Comparison of ENCODE assay signal across 14 mouse cellular contexts in genomic region chr15:6519417-6520255, GRCm38 (mm10). TPM values are rescaled to one million over a fixed set of nuclear protein-coding genes. Genes with fewer than 3 reads are reported as not detected.
DNase-seq lines count a peak whose midpoint lies in the region; ATAC-seq and TF ChIP-seq lines count a peak whose summit lies in the region.
"Had no signal": no experiment of that assay in that cellular context is flagged by ENCODE, and none has a peak within 500 bp of the region (broad histone marks: within the 10 kb centered on the region; RNA-seq: fewer than 3 reads in every experiment).

No protein-coding gene starts in this region.

- TF ChIP-seq EP300 in MEL (IDR thresholded peaks at IDR 0.05; ENCODE audit: low read depth in 1 of 2, low read length in 2 of 2), result peak; percentile 28 to 29; a peak in 1 of 4 replicates

- WGBS in forebrain, embryonic 15.5 days, result 87% methylated on average over 19 of the region's 19 CpGs
- WGBS in forebrain, embryonic 13.5 days, result 89% methylated on average over 19 of the region's 19 CpGs
- WGBS in intestine, embryonic 16.5 days, result 86% methylated on average over 19 of the region's 19 CpGs

- peaks cover 3% of the 10 kb centered on the region for H3K79me2 ChIP-seq in MEL (ENCODE audit: control insufficient read depth, insufficient read depth, low read length, poor library complexity)

- TF ChIP-seq CTCF in MEL (IDR thresholded peaks at IDR 0.05 in 2 of 3, conservative IDR thresholded peaks at IDR 0.05 in 1 of 3; ENCODE audit: control insufficient read depth in 1 of 3, insufficient read depth in 1 of 3, low read depth in 2 of 3, low read length in 3 of 3, poor library complexity in 1 of 3, severe bottlenecking in 1 of 3), result no peak

- H3K4me1 ChIP-seq in forebrain, embryonic 15.5 days, result no peaks in the 10 kb centered on the region
- H3K4me1 ChIP-seq in forebrain, embryonic 13.5 days, result no peaks in the 10 kb centered on the region
- peaks cover 12 to 14% of the 10 kb centered on the region in 2 experiments for H3K4me1 ChIP-seq in MEL (ENCODE audit: control insufficient read depth in 1 of 2, insufficient read depth in 2 of 2, low read length in 2 of 2)
- peaks cover 57% of the 10 kb centered on the region for H3K4me1 ChIP-seq in megakaryocyte, embryonic 14.5 days
- H3K4me1 ChIP-seq in intestine, embryonic 16.5 days (ENCODE audit: control insufficient read depth, insufficient read depth, low read length), result no peaks in the 10 kb centered on the region; the same call in 1 of the 2 replicates
- H3K4me1 ChIP-seq: hindbrain, embryonic 15.5 days had no signal

- no peaks in the 10 kb centered on the region for H3K27me3 ChIP-seq in forebrain, embryonic 15.5 days
- no peaks in the 10 kb centered on the region for H3K27me3 ChIP-seq in forebrain, embryonic 13.5 days
- no peaks in the 10 kb centered on the region for H3K27me3 ChIP-seq in MEL (ENCODE audit: control insufficient read depth in 1 of 2, insufficient read depth in 2 of 2, low read length in 2 of 2)
- H3K27me3 ChIP-seq in megakaryocyte, embryonic 14.5 days (replicated peaks), result no peaks in the 10 kb centered on the region
- H3K27me3 ChIP-seq in intestine, embryonic 16.5 days (replicated peaks; ENCODE audit: control insufficient read depth, insufficient read depth, low read length), result no peaks in the 10 kb centered on the region
- H3K27me3 ChIP-seq: hindbrain, embryonic 15.5 days had no signal

- no peak overlapping the region for H3K4me3 ChIP-seq in forebrain, embryonic 15.5 days
- H3K4me3 ChIP-seq in forebrain, embryonic 13.5 days, result no peak overlapping the region
- H3K4me3 ChIP-seq in MEL (ENCODE audit: control insufficient read depth in 1 of 2, insufficient read depth in 1 of 2, low read depth in 2 of 2, low read length in 2 of 2), result peak overlapping the region; percentile 53 to 59
- peak overlapping the region; percentile 89 for H3K4me3 ChIP-seq in megakaryocyte, embryonic 14.5 days (replicated peaks)
- H3K4me3 ChIP-seq in intestine, embryonic 16.5 days (ENCODE audit: low read length), result no peak overlapping the region
- H3K4me3 ChIP-seq: hindbrain, embryonic 15.5 days had no signal

- peak; percentile 81 for DNase-seq in MEL (ENCODE audit: low read depth, low spot score)
- DNase-seq in induced T-regulatory cell, adult 2 months (ENCODE audit: low read depth), result peak; percentile 89
- no peak for DNase-seq in cerebellum, postnatal 25 days
- DNase-seq in retina, postnatal 1 day, result no peak
- DNase-seq: cerebellum, adult 9-11 months; gastrocnemius, postnatal 36 days; layer of hippocampus, adult 9-11 months; lung, postnatal 14 days; spleen, adult 18-20 months had no signal

- no peak overlapping the region for H3K9ac ChIP-seq in forebrain, embryonic 15.5 days (replicated peaks)
- no peak overlapping the region for H3K9ac ChIP-seq in forebrain, embryonic 13.5 days
- peak overlapping the region; percentile 66 for H3K9ac ChIP-seq in MEL (ENCODE audit: control insufficient read depth, low read depth, low read length, poor library complexity, severe bottlenecking)
- H3K9ac ChIP-seq in intestine, embryonic 16.5 days (ENCODE audit: low read depth, low read length), result no peak overlapping the region
- H3K9ac ChIP-seq: hindbrain, embryonic 15.5 days had no signal

- H3K4me2 ChIP-seq in forebrain, embryonic 15.5 days (replicated peaks), result no peak overlapping the region
- H3K4me2 ChIP-seq in forebrain, embryonic 13.5 days, result no peak overlapping the region
- no peak overlapping the region for H3K4me2 ChIP-seq in intestine, embryonic 16.5 days (ENCODE audit: low read depth, low read length)
- H3K4me2 ChIP-seq: hindbrain, embryonic 15.5 days had no signal

- no peak for TF ChIP-seq RAD21 in MEL (IDR thresholded peaks at IDR 0.05; ENCODE audit: low read depth, low read length)

- H3K27ac ChIP-seq in forebrain, embryonic 15.5 days (replicated peaks), result no peak overlapping the region
- H3K27ac ChIP-seq in forebrain, embryonic 13.5 days, result no peak overlapping the region
- peak overlapping the region; percentile 97 for H3K27ac ChIP-seq in MEL (ENCODE audit: control insufficient read depth, low read depth, low read length)
- H3K27ac ChIP-seq in intestine, embryonic 16.5 days (ENCODE audit: low read length), result no peak overlapping the region
- H3K27ac ChIP-seq: hindbrain, embryonic 15.5 days had no signal

- H3K9me3 ChIP-seq in forebrain, embryonic 15.5 days, result no peaks in the 10 kb centered on the region
- no peaks in the 10 kb centered on the region for H3K9me3 ChIP-seq in forebrain, embryonic 13.5 days (replicated peaks)
- H3K9me3 ChIP-seq in MEL (replicated peaks; ENCODE audit: insufficient read depth, low read length), result no peaks in the 10 kb centered on the region
- no peaks in the 10 kb centered on the region for H3K9me3 ChIP-seq in megakaryocyte, embryonic 14.5 days
- H3K9me3 ChIP-seq in intestine, embryonic 16.5 days (ENCODE audit: control insufficient read depth, low read length), result no peaks in the 10 kb centered on the region
- H3K9me3 ChIP-seq: hindbrain, embryonic 15.5 days had no signal

- no peaks in the 10 kb centered on the region for H3K36me3 ChIP-seq in forebrain, embryonic 15.5 days
- H3K36me3 ChIP-seq in forebrain, embryonic 13.5 days (ENCODE audit: poor library complexity, severe bottlenecking), result no peaks in the 10 kb centered on the region
- H3K36me3 ChIP-seq in MEL (ENCODE audit: control insufficient read depth in 1 of 2, insufficient read depth in 2 of 2, low read length in 2 of 2), result peaks cover 0 to 28% of the 10 kb centered on the region in 2 experiments; a peak in 2 of 4 replicates
- peaks cover 8% of the 10 kb centered on the region for H3K36me3 ChIP-seq in megakaryocyte, embryonic 14.5 days (replicated peaks; ENCODE audit: low read length)
- H3K36me3 ChIP-seq in intestine, embryonic 16.5 days (ENCODE audit: control insufficient read depth, insufficient read depth, low read length), result no peaks in the 10 kb centered on the region
- H3K36me3 ChIP-seq: hindbrain, embryonic 15.5 days had no signal

- 0 out of 4 replicates have a peak, but pooled peaks of 1 of the 2 experiments have one; percentile 21 for TF ChIP-seq POLR2A in MEL (IDR thresholded peaks at IDR 0.05; ENCODE audit: control insufficient read depth in 1 of 2, insufficient read depth in 1 of 2, low read depth in 1 of 2, low read length in 2 of 2, poor library complexity in 1 of 2)

- 0 out of 2 replicates have a peak, but pooled peaks have one; percentile 11 for ATAC-seq in forebrain, embryonic 15.5 days (replicated peaks)
- ATAC-seq in forebrain, embryonic 13.5 days, result no peak
- no peak for ATAC-seq in intestine, embryonic 16.5 days

TF ChIP-seq in MEL, 35 proteins besides CTCF, POLR2A, EP300 and RAD21 (continues in another document):
- TF ChIP-seq NELFE (IDR thresholded peaks at IDR 0.05; ENCODE audit: low read depth, low read length) (no peak), MAX (IDR thresholded peaks at IDR 0.05; ENCODE audit: low read length) (no peak), MYB (IDR thresholded peaks at IDR 0.05; ENCODE audit: low read depth, low read length) (no peak), POLR2AphosphoS5 (IDR thresholded peaks at IDR 0.05; ENCODE audit: borderline replicate concordance, low read depth, low read length) (no peak), MEF2A (IDR thresholded peaks at IDR 0.05; ENCODE audit: extremely low read depth, insufficient replicate concordance, low read depth, low read length, poor library complexity, severe bottlenecking) (no peak), ZKSCAN1 (IDR thresholded peaks at IDR 0.05; ENCODE audit: low read depth, low read length) (no peak), TAL1 (IDR thresholded peaks at IDR 0.05; ENCODE audit: low read length) (no peak), GABPA (IDR thresholded peaks at IDR 0.05; ENCODE audit: low read depth, low read length) (no peak), JUND (IDR thresholded peaks at IDR 0.05; ENCODE audit: low read depth, low read length) (no peak), GATA1 (IDR thresholded peaks at IDR 0.05; ENCODE audit: low read depth, low read length) (no peak), KAT2A (conservative IDR thresholded peaks at IDR 0.05; ENCODE audit: low read depth, low read length) (no peak), NRF1 (IDR thresholded peaks at IDR 0.05; ENCODE audit: insufficient read depth, low read depth, low read length, poor library complexity, severe bottlenecking) (peak; percentile 54), MXI1 (IDR thresholded peaks at IDR 0.05; ENCODE audit: low read depth, low read length) (no peak), TBP (IDR thresholded peaks at IDR 0.05; ENCODE audit: low read depth, low read length) (no peak), MAFK (IDR thresholded peaks at IDR 0.05; ENCODE audit: borderline replicate concordance, low read depth, low read length) (no peak), USF2 (IDR thresholded peaks at IDR 0.05; ENCODE audit: borderline replicate concordance in 1 of 2, insufficient read depth in 1 of 2, low read depth in 1 of 2, low read length in 2 of 2) (no peak), RCOR1 (IDR thresholded peaks at IDR 0.05; ENCODE audit: low read depth, low read length) (no peak), MYC (IDR thresholded peaks at IDR 0.05; ENCODE audit: low read depth, low read length) (no peak), SMC3 (IDR thresholded peaks at IDR 0.05; ENCODE audit: low read depth, low read length) (no peak), ETS1 (IDR thresholded peaks at IDR 0.05; ENCODE audit: low read depth, low read length) (0 out of 2 replicates have a peak, but pooled peaks have one; percentile 17), ZC3H11A (IDR thresholded peaks at IDR 0.05; ENCODE audit: low read depth, low read length) (0 out of 2 replicates have a peak, but pooled peaks have one; percentile 18), BHLHE40 (IDR thresholded peaks at IDR 0.05; ENCODE audit: borderline replicate concordance, low read depth, low read length) (no peak), CHD2 (IDR thresholded peaks at IDR 0.05; ENCODE audit: low read length) (no peak), USF1 (IDR thresholded peaks at IDR 0.05; ENCODE audit: low read depth, low read length) (no peak), ELF1 (IDR thresholded peaks at IDR 0.05; ENCODE audit: low read depth, low read length) (peak; percentile 66), TCF12 (IDR thresholded peaks at IDR 0.05; ENCODE audit: low read depth, low read length) (0 out of 2 replicates have a peak, but pooled peaks have one; percentile 12)

RNA-seq across cellular contexts. Expression of gene Fyb, which starts 3.0 kb away (rescaled TPM):
- polyA plus RNA-seq in forebrain, embryonic 15.5 days (2015; fragmentation: Nextera tagmentation; extraction: Ambion mirVana), result 2.3 and 2.5 TPM in 2 replicates
- polyA plus RNA-seq in forebrain, embryonic 13.5 days (2015; fragmentation: Nextera tagmentation; extraction: Ambion mirVana), result 1.6 and 2.4 TPM in 2 replicates
- 196 and 208 TPM in 2 replicates for total RNA-seq in MEL (2012; rRNA removed)
- polyA plus RNA-seq in MEL (2012; ENCODE audit: insufficient read depth in 1 of 2, insufficient read length in 2 of 2, low read depth in 1 of 2, low replicate concordance in 2 of 2, missing spikeins in 1 of 2), result 100 to 1,000 TPM in 1 of 2 experiments, not detected in 1; 175 TPM
- polyA plus RNA-seq in megakaryocyte, embryonic 14.5 days (2012; ENCODE audit: insufficient read depth, low replicate concordance), result 1,175 and 2,699 TPM in 2 replicates
- polyA plus RNA-seq in intestine, embryonic 16.5 days (2015; fragmentation: Nextera tagmentation; extraction: Ambion mirVana), result 7.9 and 10.3 TPM in 2 replicates

Comparison
In these comparisons a context has a peak if more than half of its experiments do, and no peak if none do; other contexts are left out.
1. H3K4me3 ChIP-seq: peak in MEL (2 of 2) and megakaryocyte, embryonic 14.5 days (single experiment); none in forebrain, embryonic 15.5 days (single experiment), forebrain, embryonic 13.5 days (single experiment) and intestine, embryonic 16.5 days (single experiment).
2. DNase-seq: peak in MEL (single experiment) and induced T-regulatory cell, adult 2 months (single experiment); none in cerebellum, postnatal 25 days (0 of 2) and retina, postnatal 1 day (single experiment).